Mouse (Mus musculus) heart, postnatal 0 days (tissue): ENCODE results near the gene Ccdc30.

Experiments
- CTCF ChIP-seq: IDR thresholded peaks from 2 replicates; pipeline ENCODE4 v1.5.1; 2016; ENCODE audit warnings: antibody characterized with exemption, control low read depth, low read depth
- EP300 ChIP-seq: IDR thresholded peaks from 2 replicates; pipeline ENCODE4 v1.6.1; 2016; ENCODE audit warnings: antibody characterized with exemption, low read depth

GRCm38 (mm10) chr4:119417270-119417669 lies 1.9 kb upstream of the Ccdc30 start:
- no peak for TF ChIP-seq CTCF
- no peak for TF ChIP-seq EP300
